Mouse (Mus musculus) testis, postnatal 14 days (tissue): ENCODE results near the gene Nfkbiz.
A peak's percentile ranks its signal among the peaks of the same experiment; 100 is the strongest.

Source experiments
- DNase-seq: peaks from one replicate; pipeline ENCODE4 v3.0.0; 2021; ENCODE audit warnings: low spot score

The Nfkbiz gene

DNA sequence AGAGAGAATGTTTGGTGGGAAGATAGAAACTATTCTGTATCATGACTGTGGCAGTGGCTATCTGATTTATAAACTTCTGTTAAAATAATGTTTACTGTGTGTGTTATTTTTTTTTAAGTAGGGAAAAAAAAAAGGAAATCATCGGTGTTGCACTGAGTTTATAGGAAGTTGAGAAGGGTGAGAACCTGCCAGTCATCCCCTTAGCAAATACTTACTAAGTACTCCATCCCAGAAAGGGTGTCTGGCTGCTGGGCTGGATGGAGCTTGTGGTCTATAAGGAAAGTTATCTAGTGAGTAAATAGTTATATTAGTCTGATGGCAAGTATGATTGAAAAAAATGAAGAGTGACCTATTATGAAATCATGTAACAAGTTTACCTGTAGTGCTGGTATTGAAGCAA is 37.1 kb downstream of the Nfkbiz start:
- DNase-seq, result no peak

DNA sequence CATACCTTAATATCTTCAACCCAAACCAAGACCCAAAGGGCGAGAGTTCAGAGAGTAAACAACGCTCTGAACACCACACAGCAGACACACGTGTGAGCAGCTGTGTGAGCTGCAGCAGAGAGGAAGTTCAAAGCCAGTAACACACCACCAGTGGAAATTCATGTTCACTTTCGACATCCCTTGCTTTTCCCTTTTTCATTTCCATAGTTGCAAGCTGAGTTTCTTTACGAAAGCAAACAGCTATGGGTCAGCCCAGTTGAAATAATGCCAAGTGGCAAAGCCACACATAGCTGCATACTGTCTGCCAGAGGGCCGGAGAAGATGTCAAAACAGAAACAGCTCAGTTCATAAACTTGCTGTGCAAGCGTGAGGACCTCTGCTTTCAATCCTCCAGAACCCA is 39.9 kb downstream of the Nfkbiz start:
- no peak for DNase-seq

DNA sequence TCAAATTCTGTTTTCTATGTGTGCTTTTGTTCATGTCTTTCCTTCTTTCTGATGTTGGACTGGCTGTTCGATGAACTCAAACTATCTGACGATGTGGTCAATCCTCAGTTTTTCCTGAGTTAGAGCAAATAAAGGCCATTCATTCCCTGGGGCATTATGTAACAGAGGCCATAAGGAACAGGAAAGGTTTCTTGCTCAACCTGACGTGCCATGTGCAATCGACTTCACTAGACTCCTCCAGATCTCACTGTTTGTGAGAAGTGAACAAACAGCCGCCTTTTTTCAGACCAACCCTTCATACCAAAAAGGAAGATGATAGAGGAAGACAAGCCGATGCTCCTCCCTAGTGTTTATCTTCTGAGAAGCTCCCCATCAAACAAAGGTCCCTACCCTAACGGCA is 48.4 kb downstream of the Nfkbiz start:
- no peak for DNase-seq

DNA sequence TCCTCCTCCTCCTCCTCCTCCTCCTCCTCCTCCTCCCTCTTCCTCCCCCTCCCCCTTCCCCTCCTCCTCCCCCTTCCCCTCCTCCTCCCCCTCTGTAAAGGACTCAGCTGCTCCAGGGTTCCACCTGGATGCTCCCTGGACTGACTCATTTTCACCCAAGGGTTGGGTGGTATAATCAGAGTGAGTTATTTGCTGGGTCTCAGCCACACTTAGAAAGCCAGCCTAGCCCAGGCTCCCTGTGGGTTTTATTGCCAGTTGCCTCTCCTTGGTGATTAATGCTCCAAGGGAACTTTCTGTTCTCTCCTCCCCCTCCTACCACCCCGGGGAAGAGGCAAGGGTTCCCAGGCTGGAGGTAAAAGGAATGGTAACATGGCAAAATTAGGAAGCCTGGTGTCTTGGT is 49.4 kb downstream of the Nfkbiz start:
- DNase-seq, result peak; percentile 12

DNA sequence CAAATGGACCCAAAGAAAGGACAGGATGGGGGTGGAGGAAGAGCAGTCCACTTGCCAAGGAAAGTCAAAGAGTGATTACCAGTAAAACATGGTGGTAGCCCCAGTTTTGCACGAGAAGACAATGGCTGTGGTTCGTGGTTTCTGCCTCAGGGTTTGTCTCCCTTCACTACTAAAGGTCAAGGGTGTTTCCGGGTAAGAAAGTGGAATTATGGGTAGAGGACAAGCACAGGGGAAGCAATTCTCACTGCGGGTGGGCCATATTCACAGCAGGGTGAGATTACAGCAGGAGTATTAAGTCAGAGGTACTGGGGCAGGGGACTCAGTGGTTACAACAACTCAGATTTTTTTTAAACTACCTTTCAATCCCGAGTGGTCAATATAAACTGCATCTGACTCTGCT is 50.0 kb downstream of the Nfkbiz start:
- no peak for DNase-seq

DNA sequence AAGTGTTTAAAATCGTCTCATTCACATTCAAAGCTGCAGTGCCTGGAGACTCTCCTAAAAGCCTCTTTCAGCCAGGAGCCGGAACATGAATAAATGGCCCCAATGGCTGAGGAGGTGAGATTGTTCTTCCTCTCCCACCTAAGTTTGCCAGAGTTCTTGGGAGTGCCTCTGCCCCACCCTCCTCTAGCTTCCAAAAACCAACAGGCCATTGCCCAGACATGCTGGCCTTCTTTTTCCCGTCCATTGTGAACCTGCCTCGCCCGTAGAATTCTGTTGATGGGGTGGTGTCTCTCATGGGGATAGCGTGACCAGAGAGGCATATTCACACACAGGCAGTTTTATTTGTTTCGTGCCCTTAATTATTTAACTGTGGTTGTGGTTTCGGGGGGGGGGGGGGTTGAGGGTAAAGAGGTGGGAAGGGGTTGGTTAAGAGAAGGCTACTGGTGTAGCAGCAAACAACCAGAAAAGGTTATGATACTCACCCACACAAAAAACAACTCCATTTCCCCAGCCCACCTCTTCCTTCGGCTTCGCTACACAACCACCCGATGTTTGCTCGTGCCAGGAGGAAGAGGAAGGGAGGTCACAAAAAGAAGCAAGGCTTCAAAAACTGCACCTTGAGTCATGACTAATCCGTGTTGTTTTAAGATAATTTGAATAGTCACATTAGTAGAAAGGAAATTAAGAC is 51.2 kb downstream of the Nfkbiz start:
- no peak for DNase-seq

DNA sequence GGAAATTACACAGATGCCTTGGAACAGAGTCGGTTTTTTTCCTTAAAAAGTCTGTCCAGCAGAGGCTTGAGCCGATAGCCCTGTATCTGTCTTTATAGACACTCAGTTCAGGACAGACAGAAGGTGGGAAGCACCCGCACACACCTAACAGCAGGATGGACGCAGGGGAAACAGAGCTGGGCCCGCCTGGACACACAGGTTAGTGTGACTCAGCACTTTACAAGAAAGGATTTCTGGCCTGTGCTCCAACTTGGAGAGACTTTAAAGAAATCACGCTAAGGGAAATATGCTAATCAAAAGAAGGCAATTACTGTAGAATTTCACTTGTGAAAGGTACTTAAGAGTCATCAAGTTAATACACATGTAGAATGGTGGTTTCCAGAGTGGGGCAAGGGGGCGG is 54.3 kb downstream of the Nfkbiz start:
- DNase-seq, result no peak

DNA sequence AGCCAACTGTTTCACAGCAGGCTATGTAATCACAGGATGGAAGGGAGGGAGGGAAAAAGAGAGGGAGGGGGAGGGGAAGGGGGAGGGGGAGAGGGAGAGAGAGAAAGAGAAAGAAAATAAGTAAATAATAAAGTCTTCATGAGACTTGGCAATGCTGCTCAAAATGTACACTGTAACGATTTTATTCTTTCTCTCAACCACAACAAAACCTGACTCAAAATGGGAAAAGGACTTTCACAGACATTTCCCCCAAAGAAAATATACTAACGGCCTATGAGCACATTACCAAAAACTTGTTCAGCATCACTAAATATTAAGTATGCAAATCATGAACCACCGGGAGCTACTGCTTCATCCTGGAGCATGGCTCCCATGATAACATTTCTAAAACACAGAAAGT is 54.8 kb downstream of the Nfkbiz start:
- DNase-seq, result no peak

DNA sequence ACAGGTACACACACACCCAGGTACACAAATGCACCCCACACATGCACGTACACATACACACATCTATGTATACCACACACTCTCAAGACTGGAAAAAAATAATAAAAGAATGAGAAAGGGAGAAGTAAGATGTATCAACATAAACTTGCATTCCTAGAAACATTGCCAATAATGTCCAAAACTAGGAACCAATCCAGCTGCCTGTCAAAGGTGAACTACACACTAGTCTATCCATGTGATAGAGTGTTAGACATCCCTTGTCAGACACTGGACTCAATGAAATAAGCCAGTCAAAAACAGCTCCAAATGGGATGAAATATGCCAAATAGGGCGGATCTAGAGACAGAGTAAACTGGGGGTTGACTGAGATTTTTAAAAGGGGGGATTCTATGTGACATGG is 55.8 kb downstream of the Nfkbiz start:
- no peak for DNase-seq

DNA sequence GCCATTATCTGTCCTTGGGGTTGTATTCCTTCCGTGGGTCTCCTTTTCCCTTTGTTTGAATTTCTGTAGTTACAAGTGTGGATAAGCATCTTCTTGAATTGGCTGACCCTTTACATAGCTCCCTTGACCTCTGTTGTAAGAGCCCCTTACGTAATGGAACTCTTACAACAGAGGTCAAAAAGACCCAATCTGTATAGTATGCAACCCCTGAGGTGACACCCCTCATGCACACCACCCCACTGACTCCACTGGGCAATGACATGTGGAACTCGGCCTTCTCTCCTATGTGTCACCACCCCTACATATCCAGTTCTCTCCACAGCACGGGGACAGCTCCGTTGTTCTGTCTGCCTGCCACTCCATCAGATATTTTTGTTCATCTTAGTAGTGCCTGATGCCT is 56.9 kb downstream of the Nfkbiz start:
- DNase-seq, result no peak

DNA sequence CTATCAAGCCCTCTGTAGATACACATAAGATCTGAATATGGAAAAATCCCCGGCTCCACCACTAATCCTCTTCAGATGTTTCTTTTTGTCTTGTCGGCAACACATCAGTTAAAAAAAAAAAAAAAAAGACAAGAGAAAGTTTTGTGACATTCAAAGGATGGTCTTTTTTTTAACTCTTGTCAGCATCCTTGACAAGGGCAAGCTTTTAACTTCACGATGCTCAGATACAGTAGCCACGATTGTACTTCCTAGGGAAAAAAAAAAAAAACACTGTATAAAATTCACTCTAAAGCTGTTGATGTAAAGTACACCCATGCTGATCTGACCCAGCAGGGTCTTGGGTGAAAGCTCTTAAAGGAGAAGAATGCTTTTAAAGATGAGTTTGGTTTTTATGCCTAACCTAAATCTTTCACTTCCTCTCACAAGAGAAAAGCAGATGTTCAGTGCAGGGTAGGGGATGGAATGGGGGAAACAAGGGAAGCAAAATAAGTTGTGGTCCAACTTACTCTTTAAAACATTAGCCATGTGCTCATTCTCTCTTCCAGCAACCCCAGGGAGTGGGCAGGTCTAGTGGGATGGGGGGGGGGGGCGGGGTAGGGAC is 57.6 kb downstream of the Nfkbiz start:
- DNase-seq, result no peak

DNA sequence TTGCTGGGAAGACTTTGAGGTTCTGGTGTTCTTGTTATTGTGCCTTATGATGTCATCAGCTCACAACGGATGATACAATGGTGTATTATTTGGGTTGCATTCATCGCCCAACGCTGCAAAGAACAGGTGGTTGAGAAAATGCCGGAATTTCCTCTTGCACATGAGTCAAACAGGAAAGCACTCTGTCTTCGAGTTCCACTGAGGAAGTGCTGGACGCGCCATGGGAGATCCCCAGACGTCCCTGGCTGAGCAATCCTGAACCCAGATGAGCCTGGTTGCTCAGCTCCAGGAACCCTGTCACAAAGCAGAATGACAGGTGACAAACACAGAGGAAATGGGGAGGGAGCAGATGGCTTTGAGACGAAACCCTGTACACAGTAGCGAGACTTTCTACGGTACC is 62.4 kb downstream of the Nfkbiz start:
- no peak for DNase-seq

DNA sequence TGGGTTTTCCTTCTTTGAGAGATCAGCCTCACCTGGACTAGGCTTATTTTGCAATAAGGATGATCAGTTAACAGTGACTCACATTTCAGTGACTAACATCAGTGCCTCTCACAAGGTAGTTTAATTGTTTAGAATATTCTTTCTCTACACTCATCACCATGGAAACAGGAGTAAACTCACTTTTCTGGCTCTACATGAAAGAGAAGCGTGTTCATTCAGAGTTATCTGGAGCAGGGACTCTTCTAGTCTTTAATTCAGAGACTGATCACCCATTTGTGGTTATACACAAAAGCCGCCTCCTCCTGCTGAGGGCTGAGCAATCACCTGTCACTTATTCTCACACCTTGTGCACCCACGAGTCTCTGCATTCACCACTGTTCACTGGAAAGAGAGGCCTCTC is 68.5 kb downstream of the Nfkbiz start:
- no peak for DNase-seq
